Mouse (Mus musculus): ENCODE results near the gene Gm49387.

DNA sequence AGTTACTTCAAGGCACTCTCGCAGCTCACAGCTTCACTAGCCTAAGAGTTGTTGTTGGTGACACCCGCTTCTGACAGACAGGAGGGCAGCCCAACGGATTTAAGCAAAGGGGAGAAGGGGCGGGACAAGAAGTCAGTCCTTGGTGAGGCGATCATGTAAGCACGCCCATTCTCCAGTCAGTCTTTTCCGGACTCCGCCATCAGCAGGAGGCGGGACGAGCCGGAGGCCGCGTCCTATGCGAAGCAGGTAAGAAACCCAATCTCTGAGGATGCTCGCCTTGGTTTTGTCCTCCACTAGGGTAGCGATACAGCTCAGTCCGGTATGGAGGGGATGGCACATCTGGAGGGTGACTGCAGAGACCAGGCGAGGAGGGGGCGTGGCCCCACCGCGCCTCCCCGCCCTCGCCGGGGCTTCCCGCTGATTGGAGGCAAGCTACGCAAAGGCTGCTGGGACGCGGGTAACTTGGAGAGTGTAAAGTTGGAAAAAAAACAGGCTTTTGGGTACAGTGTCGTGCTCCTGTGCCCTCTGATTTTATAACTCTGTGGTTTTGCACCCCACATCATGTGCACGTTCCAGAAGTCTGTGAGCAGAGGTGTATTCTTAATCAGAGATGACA is 320 bp upstream of the Gm49387 start, which contains the start of the genes Btd and Hacl1:
- TF ChIP-seq GATA1 (IDR thresholded peaks at IDR 0.05; ENCODE audit: borderline replicate concordance, low read length), result no peak
- no peak for TF ChIP-seq FLI1 (IDR thresholded peaks at IDR 0.05; ENCODE audit: low read length)

All from megakaryocyte, embryonic 14.5 days (primary cell).